Comparison of ENCODE assay signal across 8 mouse cellular contexts in the genomic region with DNA sequence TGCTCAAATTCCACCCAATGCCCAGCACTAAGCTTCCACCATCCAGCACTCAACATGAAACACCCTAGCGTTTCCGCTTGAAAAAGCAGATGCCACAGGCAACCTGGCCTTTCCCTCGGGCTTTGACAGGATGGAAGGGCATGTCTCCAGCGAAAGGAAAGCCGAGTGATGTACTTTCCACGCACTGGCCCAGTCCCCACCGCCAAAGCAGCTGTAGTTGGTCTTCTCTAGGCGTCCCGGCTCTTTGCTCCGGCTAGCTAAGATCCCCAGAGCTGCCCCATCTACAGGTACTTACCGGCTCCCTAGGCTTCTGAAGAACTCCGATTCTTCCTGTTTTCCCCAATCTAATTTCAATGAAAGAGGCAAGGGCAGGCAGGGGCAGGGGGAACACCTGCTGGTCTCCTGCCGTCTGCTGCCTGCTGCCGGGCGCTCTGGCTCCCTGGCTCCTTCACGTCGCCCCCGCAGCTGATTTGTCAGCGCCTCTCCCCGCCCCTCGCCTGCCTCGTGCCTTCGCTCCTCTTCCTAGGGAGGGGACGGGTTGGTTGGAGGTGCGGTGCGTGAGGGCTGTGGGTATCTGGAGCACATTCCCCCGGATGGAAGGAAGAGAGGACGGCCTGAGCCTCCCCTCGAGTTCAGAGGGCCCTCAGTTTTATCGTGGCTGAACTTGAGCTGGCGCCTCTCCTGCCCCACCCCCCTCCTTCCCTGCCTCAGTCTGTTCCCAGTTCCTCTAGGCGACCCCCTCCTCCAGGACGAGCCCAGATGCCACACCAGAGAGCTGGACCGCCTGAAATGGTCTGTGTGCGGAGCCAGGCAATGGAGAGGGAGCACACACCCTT. TPM values are rescaled to one million over a fixed set of nuclear protein-coding genes. Genes with fewer than 3 reads are reported as not detected.
DNase-seq lines count a peak whose midpoint lies in the region; ATAC-seq and TF ChIP-seq lines count a peak whose summit lies in the region.

No protein-coding gene starts in this region.

- peak; percentile 48 to 53 for DNase-seq in adrenal gland, postnatal 36 days
- peak; percentile 83 for DNase-seq in embryonic facial prominence, embryonic 10.5 days (ENCODE audit: low spot score)
- DNase-seq in heart, postnatal 10 days = peak; percentile 10 to 25
- DNase-seq in layer of hippocampus, adult 18-20 months (ENCODE audit: low spot score in 2 of 2) = peak; percentile 84 to 85
- DNase-seq in adipocyte (ENCODE audit: low spot score) = no peak

- TF ChIP-seq CTCF in ES-Bruce4 (IDR thresholded peaks at IDR 0.05; ENCODE audit: low read depth, low read length) = no peak
- no peak for TF ChIP-seq CTCF in olfactory bulb, adult 2 months (IDR thresholded peaks at IDR 0.05; ENCODE audit: insufficient read depth, low read depth, low read length)

- TF ChIP-seq EP300 in ES-Bruce4 (IDR thresholded peaks at IDR 0.05; ENCODE audit: insufficient read depth, low read depth, low read length) = no peak

- H3K4me3 ChIP-seq in ES-Bruce4 (ENCODE audit: low read depth, low read length) = peak overlapping the region; percentile 29
- peak overlapping the region; percentile 66 for H3K4me3 ChIP-seq in embryonic facial prominence, embryonic 10.5 days
- peak overlapping the region; percentile 89 for H3K4me3 ChIP-seq in liver, embryonic 16.5 days (ENCODE audit: low read depth, low read length)
- peak overlapping the region; percentile 63 for H3K4me3 ChIP-seq in olfactory bulb, adult 2 months (ENCODE audit: insufficient read depth, low read depth, low read length)

- 0 out of 2 replicates have a peak overlapping the region, but pooled peaks have one; percentile 1 for H3K9ac ChIP-seq in ES-Bruce4 (ENCODE audit: low read depth, poor library complexity, severe bottlenecking)
- peak overlapping the region; percentile 98 for H3K9ac ChIP-seq in liver, embryonic 16.5 days (ENCODE audit: low read depth, low read length)

- H3K27me3 ChIP-seq in ES-Bruce4 (ENCODE audit: control insufficient read depth, insufficient read depth, low read length, poor library complexity, severe bottlenecking) = peaks cover 5% of the 10 kb centered on the region
- peaks cover 17% of the 10 kb centered on the region for H3K27me3 ChIP-seq in embryonic facial prominence, embryonic 10.5 days (replicated peaks; ENCODE audit: low read depth, poor library complexity, severe bottlenecking)
- H3K27me3 ChIP-seq in liver, embryonic 16.5 days (ENCODE audit: control insufficient read depth, insufficient read depth, low read depth, low read length) = peaks cover 5% of the 10 kb centered on the region; the same call in 1 of the 2 replicates

- intact Hi-C loops in heart, postnatal 10 days (cut with DNase I) = no loop called here

- no peak overlapping the region for H3K27ac ChIP-seq in ES-Bruce4 (ENCODE audit: insufficient read depth, low read length)
- H3K27ac ChIP-seq in embryonic facial prominence, embryonic 10.5 days (replicated peaks) = peak overlapping the region; percentile 86
- peak overlapping the region; percentile 98 for H3K27ac ChIP-seq in liver, embryonic 16.5 days (ENCODE audit: low read length)
- H3K27ac ChIP-seq in olfactory bulb, adult 2 months (ENCODE audit: insufficient read depth, low read depth, low read length) = peak overlapping the region; percentile 58

- peak overlapping the region; percentile 97 for H3K4me2 ChIP-seq in liver, embryonic 16.5 days (ENCODE audit: low read depth, low read length)

- H3K9me3 ChIP-seq in ES-Bruce4 (replicated peaks; ENCODE audit: control insufficient read depth, insufficient read depth, low read length, poor library complexity, severe bottlenecking) = no peaks in the 10 kb centered on the region
- no peaks in the 10 kb centered on the region for H3K9me3 ChIP-seq in embryonic facial prominence, embryonic 10.5 days
- H3K9me3 ChIP-seq in liver, embryonic 16.5 days (replicated peaks; ENCODE audit: control insufficient read depth, low read length) = no peaks in the 10 kb centered on the region

- 2% methylated on average over 35 of the region's 35 CpGs for WGBS in embryonic facial prominence, embryonic 10.5 days
- WGBS in liver, embryonic 16.5 days (ENCODE audit: insufficient replicate concordance) = under 1% methylated on average over 35 of the region's 35 CpGs
- 1% methylated on average over 35 of the region's 35 CpGs for WGBS in olfactory bulb, adult 2 months

- H3K36me3 ChIP-seq in ES-Bruce4 (ENCODE audit: control insufficient read depth, insufficient read depth, low read length, poor library complexity, severe bottlenecking) = no peaks in the 10 kb centered on the region
- no peaks in the 10 kb centered on the region for H3K36me3 ChIP-seq in embryonic facial prominence, embryonic 10.5 days (replicated peaks)
- peaks cover 13% of the 10 kb centered on the region for H3K36me3 ChIP-seq in liver, embryonic 16.5 days (ENCODE audit: control insufficient read depth, insufficient read depth)

- no peaks in the 10 kb centered on the region for H3K4me1 ChIP-seq in ES-Bruce4 (ENCODE audit: control insufficient read depth, insufficient read depth, low read length)
- H3K4me1 ChIP-seq in embryonic facial prominence, embryonic 10.5 days = peaks cover 20% of the 10 kb centered on the region
- H3K4me1 ChIP-seq in liver, embryonic 16.5 days (ENCODE audit: control insufficient read depth, low read depth, low read length) = peaks cover 18% of the 10 kb centered on the region
- H3K4me1 ChIP-seq in olfactory bulb, adult 2 months (ENCODE audit: control insufficient read depth, insufficient read depth, low read length) = no peaks in the 10 kb centered on the region

- ATAC-seq in liver, embryonic 16.5 days (ENCODE audit: low read depth) = peak; percentile 86

- no peak for TF ChIP-seq POLR2A in ES-Bruce4 (IDR thresholded peaks at IDR 0.05; ENCODE audit: insufficient read depth, low read length)
- TF ChIP-seq POLR2A in olfactory bulb, adult 2 months (IDR thresholded peaks at IDR 0.05; ENCODE audit: insufficient read depth, low read depth, low read length) = peak; percentile 63

RNA-seq across cellular contexts. Expression of a gene that starts 1.0 kb away (rescaled TPM):
- polyA plus RNA-seq in ES-Bruce4 (2011; ENCODE audit: insufficient read depth, insufficient read length, low read depth, missing spikeins) = 0.70 TPM in 1 of 2 replicates, not detected in the other
- total RNA-seq in adrenal gland, postnatal 36 days (2021) = 1 to 10 TPM; 5.7 to 8.9 TPM
- 16.8 and 21.0 TPM in 2 replicates for polyA plus RNA-seq in embryonic facial prominence, embryonic 10.5 days (2016; fragmentation: Nextera tagmentation; extraction: Ambion mirVana)
- 10 to 100 TPM in 1 of 2 experiments, 1 to 10 TPM in 1; 8.7 to 19.3 TPM for total RNA-seq in heart, postnatal 10 days (2021)
- total RNA-seq in layer of hippocampus, adult 18-20 months (2021) = 100 to 1,000 TPM; 443 to 477 TPM
- polyA plus RNA-seq in liver, embryonic 16.5 days (2015; fragmentation: Nextera tagmentation; extraction: Ambion mirVana) = 422 and 488 TPM in 2 replicates
- not detected in 2 replicates for polyA plus RNA-seq in olfactory bulb, adult 2 months (2012; ENCODE audit: insufficient read depth, insufficient read length, low replicate concordance, missing spikeins)

Comparison
In these comparisons a context has a peak if more than half of its experiments do, and no peak if none do; other contexts are left out.
1. H3K4me3 ChIP-seq: peak in every context shown above with its lines; median percentile 89 in liver, embryonic 16.5 days; 66 in embryonic facial prominence, embryonic 10.5 days; 63 in olfactory bulb, adult 2 months; 29 in ES-Bruce4.
2. RNA of a gene that starts 1.0 kb away (polyA plus RNA-seq): 422 to 488 TPM in liver, embryonic 16.5 days; 16.8 to 21.0 TPM in embryonic facial prominence, embryonic 10.5 days, 0.70 TPM in ES-Bruce4 and not detected in olfactory bulb, adult 2 months; every median in the first group is over 10 times any median in the second.